Mouse (Mus musculus) E14TG2a.4 (cell line): ENCODE results near the gene Cuedc2.

Experiments used
- H3K27me3 ChIP-seq: 2 replicates; pipeline ENCODE4 v1.6.1; 2014; ENCODE audit warnings: low read length, control low read depth; ENCODE audit not compliant: insufficient read depth
- H3K36me3 ChIP-seq: 2 replicates; pipeline ENCODE4 v1.6.1; 2014; ENCODE audit warnings: low read length, control low read depth; ENCODE audit not compliant: insufficient read depth
- H3K4me1 ChIP-seq: replicated peaks from 2 replicates; pipeline ENCODE4 v1.6.1; 2014; ENCODE audit warnings: low read depth, low read length, control low read depth
- H3K4me3 ChIP-seq: replicated peaks from 2 replicates; pipeline ENCODE4 v1.5.1; 2014; ENCODE audit warnings: mild to moderate bottlenecking, low read length
- H3K9me3 ChIP-seq: 2 replicates; pipeline ENCODE4 v1.6.1; 2014; ENCODE audit warnings: low read length, control low read depth
- CTCF ChIP-seq: conservative IDR thresholded peaks from 2 replicates; pipeline ENCODE4 v1.5.1; 2014; ENCODE audit warnings: low read length
- NANOG ChIP-seq: IDR thresholded peaks from 2 replicates; pipeline ENCODE4 v1.6.1; 2014; ENCODE audit warnings: borderline replicate concordance, low read length, mixed read lengths
- POU5F1 ChIP-seq: IDR thresholded peaks from 2 replicates; pipeline ENCODE4 v1.6.1; 2014; ENCODE audit warnings: low read length, borderline replicate concordance

Gene Cuedc2

DNA sequence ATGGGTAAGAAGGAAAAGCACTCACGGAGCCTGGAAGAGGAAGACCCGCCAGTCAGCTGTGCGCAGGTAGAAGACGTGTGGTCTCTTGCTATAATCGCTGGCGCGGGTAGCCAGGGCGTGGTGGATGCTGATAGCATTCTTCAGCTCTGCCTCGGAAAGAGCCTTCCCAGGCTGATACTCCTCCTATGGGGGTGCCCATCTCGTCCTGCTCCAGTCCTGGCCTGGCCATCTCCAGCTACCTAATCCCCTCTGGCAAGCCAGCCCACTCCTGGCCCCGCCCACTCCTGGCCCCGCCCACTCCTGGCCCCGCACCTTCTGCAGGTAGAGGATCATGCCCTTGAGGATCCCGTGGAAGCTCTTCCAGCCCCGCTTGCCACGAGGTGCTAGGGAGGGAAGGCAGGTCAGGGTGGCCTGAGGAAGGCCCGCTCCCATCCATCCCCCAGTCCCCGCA lies 24.3 kb downstream of the Cuedc2 start:
- H3K36me3 ChIP-seq = peaks cover 24% of the 10 kb centered on the region
- peaks cover 92% of the 10 kb centered on the region for H3K27me3 ChIP-seq
- H3K4me3 ChIP-seq = peak overlapping the region; percentile 69
- peaks cover 55% of the 10 kb centered on the region for H3K4me1 ChIP-seq
- no peaks in the 10 kb centered on the region for H3K9me3 ChIP-seq
- no peak for TF ChIP-seq NANOG
- TF ChIP-seq POU5F1 = no peak
- TF ChIP-seq CTCF = no peak

DNA sequence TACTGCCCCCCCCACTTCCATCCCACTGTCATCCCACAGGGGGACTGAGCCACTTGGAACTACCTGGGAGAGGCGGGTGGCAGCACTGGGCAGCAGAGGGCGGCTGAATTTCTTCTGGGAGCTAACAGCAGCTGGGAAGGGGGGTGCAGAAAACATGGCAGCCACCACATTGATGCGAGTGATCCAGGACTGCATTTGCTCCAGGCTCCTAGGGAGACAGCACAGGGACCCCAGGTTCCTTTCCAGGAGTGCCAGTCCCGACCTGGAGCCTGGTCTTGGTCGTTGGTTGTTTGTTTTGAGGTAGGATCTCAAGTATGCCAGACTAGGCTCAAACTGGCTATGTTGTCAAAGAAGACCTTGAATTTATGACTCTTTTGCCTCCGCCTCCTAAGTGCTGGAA lies 24.9 kb downstream of the Cuedc2 start:
- peaks cover 24% of the 10 kb centered on the region for H3K36me3 ChIP-seq
- H3K4me3 ChIP-seq = peak overlapping the region; percentile 69
- no peak for TF ChIP-seq POU5F1
- TF ChIP-seq NANOG = no peak
- no peak for TF ChIP-seq CTCF
- peaks cover 53% of the 10 kb centered on the region for H3K4me1 ChIP-seq
- H3K9me3 ChIP-seq = no peaks in the 10 kb centered on the region
- H3K27me3 ChIP-seq = peaks cover 91% of the 10 kb centered on the region

DNA sequence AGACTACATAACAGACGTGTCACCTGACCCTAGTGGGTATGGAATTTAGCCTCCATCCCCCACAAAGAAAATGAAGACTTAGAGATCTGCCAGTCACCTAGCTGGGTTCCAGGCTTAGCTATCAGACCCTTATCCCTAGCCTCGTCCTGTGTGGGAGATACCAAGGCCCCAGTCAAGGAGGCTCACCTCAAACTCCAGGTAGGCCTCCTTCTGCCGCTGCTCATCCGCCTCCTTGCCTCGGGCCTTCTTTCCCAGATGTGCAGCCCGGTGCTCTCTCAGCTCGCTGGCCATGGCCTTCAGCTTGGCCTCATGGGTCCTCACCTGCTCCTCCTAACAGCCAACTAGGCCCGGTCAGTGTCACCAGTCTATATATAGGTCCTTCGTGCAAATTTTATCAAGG lies 25.4 kb downstream of the Cuedc2 start:
- Histone ChIP-seq H3K4me1 (peaks cover 53% of the 10 kb centered on the region), H3K4me3 (no peak overlapping the region)
- TF ChIP-seq NANOG (no peak), POU5F1 (no peak), CTCF (no peak)

DNA sequence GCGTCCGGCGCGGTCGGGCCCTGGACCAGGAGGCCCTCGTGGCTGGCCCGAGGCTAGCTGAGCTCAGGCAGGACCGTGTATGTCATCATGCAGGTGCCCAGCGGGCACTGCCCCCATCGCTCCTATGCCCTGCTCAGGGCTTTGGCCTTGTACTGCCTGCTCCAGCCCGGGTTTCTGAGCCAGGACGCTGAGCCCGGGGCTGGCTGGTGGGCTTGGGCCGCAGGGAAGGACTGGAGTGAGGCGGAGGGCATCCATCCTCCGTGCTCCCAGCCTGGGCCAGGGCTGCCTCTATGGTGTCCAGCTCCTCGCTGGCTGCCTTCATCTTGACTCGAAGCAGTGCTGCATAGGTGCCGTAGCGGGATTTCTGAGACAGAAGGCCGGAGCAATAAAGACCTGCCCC lies 25.9 kb downstream of the Cuedc2 start:
- H3K27me3 ChIP-seq = peaks cover 94% of the 10 kb centered on the region
- H3K9me3 ChIP-seq = no peaks in the 10 kb centered on the region
- peaks cover 24% of the 10 kb centered on the region for H3K36me3 ChIP-seq
- no peak for TF ChIP-seq CTCF
- TF ChIP-seq POU5F1 = no peak
- no peak for TF ChIP-seq NANOG
- peak overlapping the region; percentile 71 for H3K4me3 ChIP-seq
- H3K4me1 ChIP-seq = peaks cover 58% of the 10 kb centered on the region

More for the DNA sequence above, 25.4 kb downstream of the Cuedc2 start:
- Histone ChIP-seq H3K27me3 (peaks cover 91% of the 10 kb centered on the region), H3K9me3 (no peaks in the 10 kb centered on the region), H3K36me3 (peaks cover 24% of the 10 kb centered on the region)

DNA sequence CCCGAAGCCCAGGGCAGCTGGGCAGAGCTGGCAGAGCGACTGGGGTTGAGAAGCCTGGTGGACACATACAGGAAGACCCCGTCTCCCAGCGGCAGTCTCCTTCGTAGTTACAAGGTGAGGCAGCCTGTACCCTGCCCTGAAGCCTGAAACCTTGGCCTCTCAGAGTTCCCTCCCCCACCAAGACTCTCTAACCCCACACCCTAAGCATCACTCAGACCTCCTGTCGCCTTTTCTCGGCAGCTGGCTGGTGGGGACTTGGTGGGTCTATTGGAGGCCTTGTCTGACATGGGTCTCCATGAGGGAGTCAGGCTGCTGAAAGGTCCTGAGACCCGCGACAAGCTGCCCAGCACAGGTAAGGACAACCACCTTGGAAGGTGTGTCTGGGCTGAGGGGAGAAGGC lies 27.2 kb downstream of the Cuedc2 start:
- Histone ChIP-seq H3K36me3 (peaks cover 30% of the 10 kb centered on the region), H3K4me1 (peaks cover 52% of the 10 kb centered on the region), H3K27me3 (peaks cover 94% of the 10 kb centered on the region), H3K9me3 (no peaks in the 10 kb centered on the region), H3K4me3 (no peak overlapping the region)
- TF ChIP-seq NANOG (no peak), CTCF (no peak), POU5F1 (no peak)

DNA sequence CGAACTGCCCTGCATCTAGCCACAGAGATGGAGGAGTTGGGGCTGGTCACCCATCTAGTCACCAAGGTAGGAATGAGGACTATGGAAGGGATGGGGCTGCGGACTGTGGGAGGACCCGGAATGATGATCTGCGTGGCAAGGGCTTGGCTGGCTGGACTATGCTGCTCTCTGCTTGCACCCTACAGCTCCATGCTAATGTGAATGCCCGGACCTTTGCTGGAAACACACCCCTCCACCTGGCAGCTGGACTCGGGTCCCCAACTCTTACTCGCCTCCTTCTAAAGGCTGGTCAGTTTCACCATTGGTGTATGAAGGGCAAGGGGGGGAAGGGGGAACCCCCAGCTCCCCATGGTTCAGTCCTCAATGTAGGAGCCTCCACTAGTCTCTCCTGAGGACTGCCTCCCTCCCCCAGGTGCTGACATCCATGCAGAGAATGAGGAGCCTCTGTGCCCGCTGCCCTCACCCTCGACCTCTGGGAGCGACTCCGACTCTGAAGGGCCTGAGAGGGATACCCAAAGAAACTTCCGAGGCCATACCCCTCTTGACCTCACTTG lies 28.1 kb downstream of the Cuedc2 start:
- Histone ChIP-seq H3K27me3 (peaks cover 91% of the 10 kb centered on the region), H3K9me3 (no peaks in the 10 kb centered on the region), H3K4me1 (peaks cover 58% of the 10 kb centered on the region), H3K36me3 (peaks cover 30% of the 10 kb centered on the region), H3K4me3 (0 out of 2 replicates have a peak overlapping the region, but pooled peaks have one; percentile 80)
- TF ChIP-seq NANOG (no peak), POU5F1 (no peak), CTCF (no peak)

DNA sequence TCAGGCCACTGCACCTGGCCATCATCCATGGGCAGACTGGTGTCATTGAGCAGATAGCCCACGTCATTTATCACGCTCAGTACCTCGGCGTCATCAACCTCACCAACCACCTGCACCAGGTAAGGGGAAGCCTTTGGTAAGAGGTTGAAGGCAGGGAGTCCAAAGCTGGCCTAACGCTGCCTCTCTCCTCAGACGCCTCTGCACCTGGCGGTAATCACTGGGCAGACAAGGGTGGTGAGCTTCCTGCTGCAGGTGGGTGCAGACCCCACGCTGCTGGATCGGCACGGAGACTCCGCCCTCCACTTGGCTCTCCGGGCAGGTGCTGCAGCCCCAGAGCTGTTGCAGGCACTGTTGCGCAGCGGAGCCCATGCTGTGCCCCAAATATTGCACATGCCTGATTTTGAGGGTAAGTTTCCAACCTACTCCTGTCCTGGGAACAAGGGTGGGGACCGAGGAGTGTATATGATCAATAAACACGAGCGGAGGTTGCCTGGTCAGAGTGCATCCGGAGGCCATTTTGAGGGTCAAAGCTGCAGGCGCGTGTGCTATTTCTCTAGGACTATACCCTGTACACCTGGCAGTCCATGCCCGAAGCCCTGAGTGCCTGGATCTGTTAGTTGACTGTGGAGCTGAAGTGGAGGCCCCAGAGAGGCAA lies 28.7 kb downstream of the Cuedc2 start:
- H3K4me3 ChIP-seq = peak overlapping the region; percentile 80
- H3K27me3 ChIP-seq = peaks cover 91% of the 10 kb centered on the region
- TF ChIP-seq POU5F1 = no peak
- no peak for TF ChIP-seq NANOG
- no peak for TF ChIP-seq CTCF
- peaks cover 56% of the 10 kb centered on the region for H3K4me1 ChIP-seq
- H3K36me3 ChIP-seq = peaks cover 30% of the 10 kb centered on the region
- H3K9me3 ChIP-seq = no peaks in the 10 kb centered on the region

DNA sequence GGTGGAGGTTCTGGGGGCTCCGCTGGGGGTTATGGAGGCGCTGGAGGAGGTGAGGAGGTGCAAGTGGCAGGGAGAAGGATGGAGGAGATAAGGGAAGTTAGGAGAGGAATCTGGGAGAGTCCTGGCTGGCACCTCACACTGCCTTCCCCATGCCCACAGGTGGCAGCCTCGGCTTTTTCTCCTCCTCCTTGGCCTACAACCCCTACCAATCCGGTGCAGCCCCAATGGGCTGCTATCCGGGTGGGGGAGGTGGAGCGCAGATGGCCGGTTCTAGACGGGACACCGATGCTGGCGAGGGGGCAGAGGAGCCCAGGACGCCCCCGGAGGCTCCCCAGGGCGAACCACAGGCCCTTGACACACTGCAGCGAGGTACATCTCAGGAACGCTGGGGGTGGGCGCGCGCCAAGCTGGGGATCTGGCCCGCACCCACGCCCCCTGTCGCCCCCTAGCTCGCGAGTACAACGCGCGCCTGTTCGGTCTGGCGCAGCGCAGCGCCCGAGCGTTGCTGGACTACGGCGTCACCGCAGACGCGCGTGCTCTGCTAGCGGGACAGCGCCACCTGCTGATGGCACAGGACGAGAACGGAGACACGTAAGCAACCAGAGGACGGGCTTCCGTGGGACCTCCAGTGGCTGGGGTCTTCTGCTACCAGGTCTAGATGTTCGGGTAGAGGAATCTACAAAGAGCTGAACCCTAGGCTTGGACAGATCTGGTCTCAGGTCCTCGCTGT lies 29.6 kb downstream of the Cuedc2 start:
- Histone ChIP-seq H3K9me3 (no peaks in the 10 kb centered on the region), H3K4me3 (peak overlapping the region; percentile 80), H3K27me3 (peaks cover 89% of the 10 kb centered on the region), H3K4me1 (peaks cover 51% of the 10 kb centered on the region), H3K36me3 (peaks cover 30% of the 10 kb centered on the region)
- TF ChIP-seq NANOG = no peak
- TF ChIP-seq CTCF = peak; percentile 19; the same call in 1 of the 2 replicates

DNA sequence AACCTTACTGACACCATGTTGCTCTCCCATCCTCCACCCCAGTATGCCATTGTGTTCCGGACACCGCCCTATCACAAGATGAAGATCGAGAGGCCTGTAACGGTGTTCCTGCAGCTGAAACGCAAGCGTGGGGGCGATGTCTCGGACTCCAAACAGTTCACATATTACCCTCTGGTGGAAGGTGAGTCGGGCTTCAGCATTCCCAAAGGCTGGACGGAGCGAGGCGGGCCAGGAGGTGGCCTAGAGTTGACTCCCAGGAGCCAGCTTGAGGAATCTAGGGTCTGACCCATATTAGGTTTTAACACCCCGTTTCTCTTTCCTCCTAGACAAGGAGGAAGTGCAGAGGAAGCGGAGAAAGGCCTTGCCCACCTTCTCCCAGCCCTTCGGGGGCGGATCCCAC lies 30.2 kb downstream of the Cuedc2 start:
- Histone ChIP-seq H3K36me3 (peaks cover 30% of the 10 kb centered on the region), H3K27me3 (peaks cover 84% of the 10 kb centered on the region), H3K9me3 (no peaks in the 10 kb centered on the region), H3K4me1 (peaks cover 51% of the 10 kb centered on the region), H3K4me3 (peak overlapping the region; percentile 80)
- TF ChIP-seq POU5F1 = no peak
- TF ChIP-seq NANOG = no peak
- TF ChIP-seq CTCF = no peak; the same call in 1 of the 2 replicates
